8 mouse cellular contexts compared by ENCODE assay signal in genomic region chr12:55463992-55464845, GRCm38 (mm10). TPM values are rescaled to one million over a fixed set of nuclear protein-coding genes. Genes with fewer than 3 reads are reported as not detected.
DNase-seq lines count a peak whose midpoint lies in the region; ATAC-seq and TF ChIP-seq lines count a peak whose summit lies in the region.

No protein-coding gene starts in this region.

- no peaks in the 10 kb centered on the region for H3K36me3 ChIP-seq in embryonic facial prominence, embryonic 10.5 days (replicated peaks)
- no peaks in the 10 kb centered on the region for H3K36me3 ChIP-seq in heart, postnatal 0 days (replicated peaks; ENCODE audit: control insufficient read depth, insufficient read depth, low read length)
- H3K36me3 ChIP-seq in lung, postnatal 0 days (ENCODE audit: insufficient read depth, low read length), result no peaks in the 10 kb centered on the region

- H3K4me3 ChIP-seq in embryonic facial prominence, embryonic 10.5 days, result peak overlapping the region; percentile 16; the same call in 1 of the 2 replicates
- no peak overlapping the region for H3K4me3 ChIP-seq in heart, postnatal 0 days (ENCODE audit: low read depth, low read length)
- H3K4me3 ChIP-seq in lung, postnatal 0 days (ENCODE audit: low read depth, low read length), result no peak overlapping the region

- WGBS in embryonic facial prominence, embryonic 10.5 days, result 33% methylated on average over 16 of the region's 16 CpGs
- WGBS in heart, postnatal 0 days, result 25% methylated on average over 16 of the region's 16 CpGs
- WGBS in lung, postnatal 0 days, result 12% methylated on average over 16 of the region's 16 CpGs

- peaks cover 65% of the 10 kb centered on the region for H3K4me1 ChIP-seq in embryonic facial prominence, embryonic 10.5 days
- H3K4me1 ChIP-seq in heart, postnatal 0 days (ENCODE audit: control insufficient read depth, insufficient read depth), result peaks cover 49% of the 10 kb centered on the region
- H3K4me1 ChIP-seq in lung, postnatal 0 days (ENCODE audit: insufficient read depth, low read depth, low read length), result peaks cover 55% of the 10 kb centered on the region

- no peak for TF ChIP-seq EP300 in heart, postnatal 0 days (IDR thresholded peaks at IDR 0.05; ENCODE audit: low read depth)
- no peak for TF ChIP-seq EP300 in lung, postnatal 0 days (IDR thresholded peaks at IDR 0.05)

- H3K9me3 ChIP-seq in embryonic facial prominence, embryonic 10.5 days, result no peaks in the 10 kb centered on the region
- H3K9me3 ChIP-seq in heart, postnatal 0 days (replicated peaks; ENCODE audit: control insufficient read depth, low read length), result no peaks in the 10 kb centered on the region
- H3K9me3 ChIP-seq in lung, postnatal 0 days (ENCODE audit: low read length), result no peaks in the 10 kb centered on the region

- peak; percentile 45; the same call in 1 of the 2 replicates for ATAC-seq in heart, postnatal 0 days (ENCODE audit: insufficient read depth, low read depth)
- ATAC-seq in lung, postnatal 0 days, result peak; percentile 40
- ATAC-seq in erythroblast, adult 5-6 weeks (replicated peaks; ENCODE audit: low FRiP score, poor library complexity, severe bottlenecking), result no peak

- H3K4me2 ChIP-seq in heart, postnatal 0 days (ENCODE audit: low read depth, low read length), result peak overlapping the region; percentile 23; the same call in 1 of the 2 replicates
- peak overlapping the region; percentile 42 for H3K4me2 ChIP-seq in lung, postnatal 0 days (replicated peaks; ENCODE audit: low read depth, low read length)

- DNase-seq in 3T3-L1 (ENCODE audit: low read depth, low spot score) (peak; percentile 85), adipocyte (ENCODE audit: low spot score) (peak; percentile 96)
- peak; percentile 72 for DNase-seq in embryonic facial prominence, embryonic 10.5 days (ENCODE audit: low spot score)
- DNase-seq in heart, postnatal 0 days (ENCODE audit: low spot score), result no peak
- DNase-seq in kidney, postnatal 25 days, result peak; percentile 87 to 92
- DNase-seq in lung, postnatal 0 days (ENCODE audit: low spot score), result peak; percentile 80
- DNase-seq in right cerebral cortex, adult 2 months (ENCODE audit: low spot score in 2 of 2), result peak; percentile 58 to 60

- H3K9ac ChIP-seq in heart, postnatal 0 days (replicated peaks; ENCODE audit: low read depth, low read length), result 0 out of 2 replicates have a peak overlapping the region, but pooled peaks have one; percentile 0
- H3K9ac ChIP-seq in lung, postnatal 0 days (replicated peaks; ENCODE audit: low read depth), result no peak overlapping the region

- TF ChIP-seq CTCF in heart, postnatal 0 days (IDR thresholded peaks at IDR 0.05; ENCODE audit: low read depth), result no peak
- TF ChIP-seq CTCF in lung, postnatal 0 days (IDR thresholded peaks at IDR 0.05), result no peak

- peak overlapping the region; percentile 81 for H3K27ac ChIP-seq in embryonic facial prominence, embryonic 10.5 days (replicated peaks)
- peak overlapping the region; percentile 65 for H3K27ac ChIP-seq in heart, postnatal 0 days (ENCODE audit: low read depth)
- H3K27ac ChIP-seq in lung, postnatal 0 days (ENCODE audit: low read length), result peak overlapping the region; percentile 86

- peaks cover 25% of the 10 kb centered on the region for H3K27me3 ChIP-seq in embryonic facial prominence, embryonic 10.5 days (replicated peaks; ENCODE audit: low read depth, poor library complexity, severe bottlenecking)
- no peaks in the 10 kb centered on the region for H3K27me3 ChIP-seq in heart, postnatal 0 days (ENCODE audit: control insufficient read depth, insufficient read depth, low read length)
- H3K27me3 ChIP-seq in lung, postnatal 0 days (replicated peaks; ENCODE audit: insufficient read depth, low read length), result no peaks in the 10 kb centered on the region

RNA-seq across cellular contexts. Expression of gene Nfkbia, which starts 28.2 kb away (rescaled TPM):
- polyA plus RNA-seq in embryonic facial prominence, embryonic 10.5 days (2016; fragmentation: Nextera tagmentation; extraction: Ambion mirVana), result 44.6 and 55.2 TPM in 2 replicates
- 65.1 and 108 TPM in 2 replicates for total RNA-seq in heart, postnatal 0 days (2014; rRNA removed; ENCODE audit: low replicate concordance)
- polyA plus RNA-seq in heart, postnatal 0 days (2015; fragmentation: Nextera tagmentation; extraction: Ambion mirVana), result 67.1 and 72.4 TPM in 2 replicates
- polyA plus RNA-seq in lung, postnatal 0 days (2015; fragmentation: Nextera tagmentation; extraction: Ambion mirVana), result 184 and 297 TPM in 2 replicates
- total RNA-seq in erythroblast, adult 5-6 weeks (2015; ENCODE audit: low replicate concordance), result 13.4 and 14.8 TPM in 2 replicates
- total RNA-seq in erythroblast, adult 5-6 weeks (2017; ENCODE audit: low replicate concordance), result 14.1 and 20.5 TPM in 2 replicates
